Mouse (Mus musculus): ENCODE data around the gene Hoxd9. TPM values are rescaled to one million over a fixed set of nuclear protein-coding genes. Genes with fewer than 3 reads are reported as not detected.

The Hoxd9 gene
- polyA plus RNA-seq, 1 experiment from 2014 or later: 0.11 TPM

DNA sequence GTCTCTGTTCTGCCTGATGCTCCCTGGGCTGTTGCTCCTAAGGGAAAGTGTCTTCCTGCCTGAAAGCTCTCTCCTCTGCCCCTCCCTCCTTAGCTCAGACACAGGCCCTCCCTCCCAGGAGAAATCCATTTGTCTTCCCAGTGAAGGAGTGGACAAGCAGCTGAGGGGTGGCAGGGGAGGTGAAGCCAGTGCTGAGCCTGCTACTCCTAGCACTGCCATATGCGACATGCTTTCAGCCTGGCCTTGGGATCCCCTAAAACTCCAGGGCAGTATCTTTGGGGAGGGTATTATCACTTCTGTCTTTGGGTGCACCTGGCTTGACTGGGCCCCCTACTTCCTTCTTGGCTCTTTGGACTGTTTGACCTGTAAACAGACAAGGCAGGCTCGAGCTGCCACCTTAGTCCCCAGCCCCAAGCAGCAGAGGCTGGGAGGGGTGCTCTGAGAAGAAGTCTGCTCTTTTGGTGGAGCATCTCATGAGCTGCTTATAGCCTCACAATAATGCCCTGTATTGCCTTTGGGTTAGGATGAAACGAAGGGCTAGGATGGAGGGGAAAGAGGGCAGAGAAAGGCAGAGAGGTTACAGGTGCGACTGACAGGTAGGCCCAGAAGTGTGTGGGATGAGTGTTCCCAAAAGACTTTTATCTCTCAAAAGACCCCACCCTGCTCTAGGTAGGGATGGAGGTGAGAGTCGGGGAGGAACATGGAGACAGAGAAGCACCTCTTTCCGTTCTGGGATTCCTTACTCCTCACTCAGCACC lies 48.2 kb downstream of the Hoxd9 start:
- Histone ChIP-seq H3K9ac (ENCODE audit: low read depth, low read length) (peak overlapping the region; percentile 85), H3K36me3 (ENCODE audit: control insufficient read depth, insufficient read depth, low read length) (no peaks in the 10 kb centered on the region), H3K4me3 (ENCODE audit: low read depth, low read length) (peak overlapping the region; percentile 55), H3K4me1 (replicated peaks; ENCODE audit: control insufficient read depth, insufficient read depth, low read length) (no peaks in the 10 kb centered on the region; the same call in 1 of the 2 replicates), H3K27me3 (ENCODE audit: control insufficient read depth, insufficient read depth, low read length) (peaks cover 69% of the 10 kb centered on the region), H3K27ac (ENCODE audit: low read depth, low read length) (peak overlapping the region; percentile 85), H3K9me3 (ENCODE audit: control insufficient read depth, low read length) (no peaks in the 10 kb centered on the region), H3K4me2 (replicated peaks; ENCODE audit: low read depth, low read length) (peak overlapping the region; percentile 64)
- under 1% methylated on average over 6 of the region's 6 CpGs for WGBS
- peak; percentile 62 for ATAC-seq (ENCODE audit: low FRiP score)
- DNase-seq (ENCODE audit: low spot score): peak; percentile 67

DNA sequence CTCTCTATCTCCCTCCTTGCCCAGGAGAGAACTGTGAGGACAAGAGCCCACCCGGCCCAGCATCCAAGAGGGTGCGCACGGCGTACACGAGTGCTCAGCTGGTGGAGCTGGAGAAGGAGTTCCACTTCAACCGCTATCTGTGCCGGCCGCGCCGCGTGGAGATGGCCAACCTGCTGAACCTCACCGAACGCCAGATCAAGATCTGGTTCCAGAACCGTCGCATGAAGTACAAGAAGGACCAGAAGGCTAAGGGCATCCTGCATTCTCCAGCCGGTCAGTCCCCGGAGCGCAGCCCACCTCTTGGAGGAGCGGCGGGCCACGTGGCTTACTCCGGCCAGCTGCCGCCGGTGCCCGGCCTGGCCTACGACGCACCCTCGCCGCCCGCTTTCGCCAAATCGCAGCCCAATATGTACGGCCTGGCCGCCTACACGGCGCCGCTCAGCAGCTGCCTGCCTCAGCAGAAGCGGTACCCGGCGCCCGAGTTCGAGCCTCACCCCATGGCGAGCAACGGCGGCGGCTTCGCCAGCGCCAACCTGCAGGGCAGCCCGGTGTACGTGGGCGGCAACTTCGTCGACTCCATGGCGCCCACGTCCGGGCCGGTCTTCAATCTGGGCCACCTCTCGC lies 48.9 kb downstream of the Hoxd9 start:
- no peaks in the 10 kb centered on the region for H3K9me3 ChIP-seq (ENCODE audit: control insufficient read depth, low read length)
- H3K27me3 ChIP-seq (ENCODE audit: control insufficient read depth, insufficient read depth, low read length): peaks cover 69% of the 10 kb centered on the region
- no peak for ATAC-seq (ENCODE audit: low FRiP score)
- peak; percentile 72 for DNase-seq (ENCODE audit: low spot score)
- no peaks in the 10 kb centered on the region for H3K36me3 ChIP-seq (ENCODE audit: control insufficient read depth, insufficient read depth, low read length)
- H3K4me2 ChIP-seq (replicated peaks; ENCODE audit: low read depth, low read length): peak overlapping the region; percentile 64
- peak overlapping the region; percentile 85 for H3K9ac ChIP-seq (ENCODE audit: low read depth, low read length)
- no peaks in the 10 kb centered on the region; the same call in 1 of the 2 replicates for H3K4me1 ChIP-seq (replicated peaks; ENCODE audit: control insufficient read depth, insufficient read depth, low read length)
- peak overlapping the region; percentile 55 for H3K4me3 ChIP-seq (ENCODE audit: low read depth, low read length)
- WGBS: under 1% methylated on average over 58 of the region's 58 CpGs
- peak overlapping the region; percentile 85 for H3K27ac ChIP-seq (ENCODE audit: low read depth, low read length)

DNA sequence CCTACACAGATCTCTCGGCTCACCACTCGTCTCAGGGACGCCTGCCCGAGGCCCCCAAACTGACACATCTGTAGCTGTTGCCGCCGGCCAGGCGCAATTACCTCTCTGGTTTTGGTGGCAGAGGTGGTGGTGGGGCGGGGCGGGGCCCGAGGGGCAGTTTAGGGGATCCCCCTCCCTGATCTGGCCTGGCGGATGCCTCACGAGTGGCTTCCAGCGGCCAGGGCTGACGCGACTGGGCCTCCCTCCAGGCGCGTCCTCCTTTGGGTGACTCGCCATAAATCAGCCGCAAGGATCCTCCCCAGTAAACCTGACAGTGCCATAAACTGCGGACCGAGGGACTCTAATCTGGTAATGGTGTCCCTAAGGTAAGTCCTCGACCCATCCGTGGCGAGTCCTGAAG lies 49.5 kb downstream of the Hoxd9 start:
- DNase-seq (ENCODE audit: low spot score) (no peak), ATAC-seq (ENCODE audit: low FRiP score) (no peak)
- Histone ChIP-seq H3K9ac (ENCODE audit: low read depth, low read length) (peak overlapping the region; percentile 85), H3K36me3 (ENCODE audit: control insufficient read depth, insufficient read depth, low read length) (no peaks in the 10 kb centered on the region), H3K4me2 (replicated peaks; ENCODE audit: low read depth, low read length) (peak overlapping the region; percentile 64), H3K4me3 (ENCODE audit: low read depth, low read length) (peak overlapping the region; percentile 55), H3K9me3 (ENCODE audit: control insufficient read depth, low read length) (no peaks in the 10 kb centered on the region), H3K27ac (ENCODE audit: low read depth, low read length) (peak overlapping the region; percentile 85), H3K27me3 (ENCODE audit: control insufficient read depth, insufficient read depth, low read length) (peaks cover 73% of the 10 kb centered on the region), H3K4me1 (replicated peaks; ENCODE audit: control insufficient read depth, insufficient read depth, low read length) (no peaks in the 10 kb centered on the region; the same call in 1 of the 2 replicates)
- WGBS: under 1% methylated on average over 24 of the region's 24 CpGs

DNA sequence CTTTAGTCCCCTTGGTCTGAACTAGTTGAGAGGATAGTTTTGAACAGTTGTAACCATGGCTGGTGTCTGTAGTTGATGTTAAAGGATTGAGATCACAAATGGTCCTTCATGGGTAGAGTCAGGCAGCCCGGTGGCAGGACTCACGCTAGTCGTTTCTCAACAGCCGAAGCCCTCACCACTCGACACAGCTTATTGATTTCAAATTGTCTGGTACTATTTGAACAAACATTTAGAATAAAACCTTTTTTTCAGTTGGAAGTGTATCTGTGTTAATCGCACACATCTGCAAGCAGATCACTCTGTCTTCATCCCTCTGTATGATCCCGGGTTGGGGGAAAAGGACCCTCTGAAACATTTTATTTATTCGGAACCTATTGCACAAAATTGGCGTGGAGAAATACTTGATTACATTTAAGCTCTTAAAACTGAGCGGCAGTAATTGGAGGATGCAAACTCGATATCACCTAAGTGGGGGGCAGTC lies 50.2 kb downstream of the Hoxd9 start:
- Histone ChIP-seq H3K9me3 (ENCODE audit: control insufficient read depth, low read length) (no peaks in the 10 kb centered on the region), H3K36me3 (ENCODE audit: control insufficient read depth, insufficient read depth, low read length) (no peaks in the 10 kb centered on the region), H3K27me3 (ENCODE audit: control insufficient read depth, insufficient read depth, low read length) (peaks cover 76% of the 10 kb centered on the region), H3K27ac (ENCODE audit: low read depth, low read length) (peak overlapping the region; percentile 93), H3K4me3 (ENCODE audit: low read depth, low read length) (peak overlapping the region; percentile 55), H3K4me1 (replicated peaks; ENCODE audit: control insufficient read depth, insufficient read depth, low read length) (peaks cover 2% of the 10 kb centered on the region; the same call in 1 of the 2 replicates), H3K9ac (ENCODE audit: low read depth, low read length) (peak overlapping the region; percentile 85), H3K4me2 (replicated peaks; ENCODE audit: low read depth, low read length) (peak overlapping the region; percentile 64)
- WGBS: 3% methylated on average over 11 of the region's 11 CpGs
- ATAC-seq (ENCODE audit: low FRiP score) (no peak), DNase-seq (ENCODE audit: low spot score) (peak; percentile 65)

GRCm38 (mm10) chr2:74748436-74748995 lies 51.0 kb downstream of the Hoxd9 start:
- ATAC-seq (ENCODE audit: low FRiP score): no peak
- Histone ChIP-seq H3K27me3 (ENCODE audit: control insufficient read depth, insufficient read depth, low read length) (peaks cover 77% of the 10 kb centered on the region), H3K27ac (ENCODE audit: low read depth, low read length) (peak overlapping the region; percentile 93), H3K36me3 (ENCODE audit: control insufficient read depth, insufficient read depth, low read length) (no peaks in the 10 kb centered on the region), H3K4me1 (replicated peaks; ENCODE audit: control insufficient read depth, insufficient read depth, low read length) (peaks cover 7% of the 10 kb centered on the region), H3K9ac (ENCODE audit: low read depth, low read length) (peak overlapping the region; percentile 85), H3K9me3 (ENCODE audit: control insufficient read depth, low read length) (no peaks in the 10 kb centered on the region), H3K4me2 (replicated peaks; ENCODE audit: low read depth, low read length) (peak overlapping the region; percentile 64), H3K4me3 (ENCODE audit: low read depth, low read length) (peak overlapping the region; percentile 55)
- WGBS: 1% methylated on average over 9 of the region's 9 CpGs
- peak; percentile 62 for DNase-seq (ENCODE audit: low spot score)

- peak overlapping the region; percentile 93 for H3K27ac ChIP-seq (ENCODE audit: low read depth, low read length)
- no peaks in the 10 kb centered on the region for H3K9me3 ChIP-seq (ENCODE audit: control insufficient read depth, low read length)
- under 1% methylated on average over 46 of the region's 47 CpGs for WGBS
- ATAC-seq (ENCODE audit: low FRiP score) (peak; percentile 82), DNase-seq (ENCODE audit: low spot score) (peak; percentile 88)
- H3K27me3 ChIP-seq (ENCODE audit: control insufficient read depth, insufficient read depth, low read length): peaks cover 69% of the 10 kb centered on the region
- peaks cover 7% of the 10 kb centered on the region for H3K4me1 ChIP-seq (replicated peaks; ENCODE audit: control insufficient read depth, insufficient read depth, low read length)
- no peaks in the 10 kb centered on the region for H3K36me3 ChIP-seq (ENCODE audit: control insufficient read depth, insufficient read depth, low read length)
- H3K4me3 ChIP-seq (ENCODE audit: low read depth, low read length): peak overlapping the region; percentile 55
- peak overlapping the region; percentile 85 for H3K9ac ChIP-seq (ENCODE audit: low read depth, low read length)
- peak overlapping the region; percentile 64 for H3K4me2 ChIP-seq (replicated peaks; ENCODE audit: low read depth, low read length)
These were observed 52.0 kb downstream of the Hoxd9 start for GRCm38 (mm10) chr2:74749337-74750121.

MicroRNAs within 50 kb of the gene (microRNA counts, 519-probe panel; counts per million panel counts)
- microRNA mmu-miR-10b: 5,706 counts per million, percentile 83 among the panel's probes with 10 or more counts

Other genes with a start within 250 kb of the Hoxd9 start
- 55.9 and 62.8 TPM in 2 replicates for gene Lnpk, start 118.3 kb upstream of the Hoxd9 start, polyA plus RNA-seq (2014; fragmentation: Nextera tagmentation; extraction: Ambion mirVana)
- 1.6 and 2.4 TPM in 2 replicates for gene Evx2, start 38.2 kb upstream of the Hoxd9 start, polyA plus RNA-seq (2014; fragmentation: Nextera tagmentation; extraction: Ambion mirVana)
- gene Hoxd13, start 29.4 kb upstream of the Hoxd9 start, polyA plus RNA-seq (2014; fragmentation: Nextera tagmentation; extraction: Ambion mirVana): 0.15 TPM in 1 of 2 replicates, not detected in the other
- not detected in 2 replicates for gene Hoxd12, start 22.7 kb upstream of the Hoxd9 start, polyA plus RNA-seq (2014; fragmentation: Nextera tagmentation; extraction: Ambion mirVana)
- gene Hoxd11, start 18.2 kb upstream of the Hoxd9 start, polyA plus RNA-seq (2014; fragmentation: Nextera tagmentation; extraction: Ambion mirVana): not detected in 2 replicates
- 0.13 TPM in 1 of 2 replicates, not detected in the other for gene Hoxd10, start 5.8 kb upstream of the Hoxd9 start, polyA plus RNA-seq (2014; fragmentation: Nextera tagmentation; extraction: Ambion mirVana)
- 0.19 and 0.50 TPM in 2 replicates for gene Hoxd8, start 6.9 kb downstream of the Hoxd9 start, polyA plus RNA-seq (2014; fragmentation: Nextera tagmentation; extraction: Ambion mirVana)
- gene Hoxd3, start 14.2 kb downstream of the Hoxd9 start, polyA plus RNA-seq (2014; fragmentation: Nextera tagmentation; extraction: Ambion mirVana): 49.5 and 58.0 TPM in 2 replicates
- gene Hoxd4, start 14.2 kb downstream of the Hoxd9 start, polyA plus RNA-seq (2014; fragmentation: Nextera tagmentation; extraction: Ambion mirVana): 3.3 and 3.7 TPM in 2 replicates
- 0.73 and 0.89 TPM in 2 replicates for gene Gm28230, start 29.0 kb downstream of the Hoxd9 start, polyA plus RNA-seq (2014; fragmentation: Nextera tagmentation; extraction: Ambion mirVana)
- 1.5 and 1.7 TPM in 2 replicates for gene Hoxd1, start 65.3 kb downstream of the Hoxd9 start, polyA plus RNA-seq (2014; fragmentation: Nextera tagmentation; extraction: Ambion mirVana)
- gene Mtx2, start 128.1 kb downstream of the Hoxd9 start, polyA plus RNA-seq (2014; fragmentation: Nextera tagmentation; extraction: Ambion mirVana): 149 and 154 TPM in 2 replicates